Mouse (Mus musculus) C2C12 (cell line): ENCODE results near the gene Tnrc6c. TPM values are rescaled to one million over a fixed set of nuclear protein-coding genes. Genes with fewer than 3 reads are reported as not detected.

Experiments
- H3K27me3 ChIP-seq: one replicate; pipeline ENCODE4 v1.6.1; 2011; ENCODE audit not compliant: control insufficient read depth, insufficient read depth, insufficient read length
- H3K36me3 ChIP-seq: one replicate; pipeline ENCODE4 v1.6.1; 2011; ENCODE audit not compliant: control insufficient read depth, insufficient read depth
- H3K4me3 ChIP-seq: one replicate; pipeline ENCODE4 v1.5.1; 2011; ENCODE audit warnings: mild to moderate bottlenecking, control low read depth; ENCODE audit not compliant: poor library complexity, insufficient read depth, severe bottlenecking
- H3K79me2 ChIP-seq: one replicate; pipeline ENCODE4 v1.6.1; 2011; ENCODE audit not compliant: control insufficient read depth, insufficient read depth
- H3K79me3 ChIP-seq: one replicate; pipeline ENCODE4 v1.6.1; 2011; ENCODE audit warnings: low read depth, control low read depth
- H3ac ChIP-seq: one replicate; pipeline ENCODE3; 2011; ENCODE audit warnings: low read depth; ENCODE audit not compliant: control insufficient read depth, insufficient read length
- CEBPB ChIP-seq: IDR thresholded peaks from one replicate; pipeline ENCODE4 v1.6.1; 2011; ENCODE audit warnings: low read depth, mild to moderate bottlenecking, control low read depth, moderate library complexity
- CTCF ChIP-seq: IDR thresholded peaks from one replicate; pipeline ENCODE4 v1.5.1; 2011; ENCODE audit not compliant: control insufficient read depth, insufficient read depth, insufficient read length
- FOSL1 ChIP-seq: IDR thresholded peaks from one replicate; pipeline ENCODE4 v1.8.0; 2011; ENCODE audit warnings: mild to moderate bottlenecking, low read length; ENCODE audit not compliant: poor library complexity, insufficient read depth, severe bottlenecking
- MAX ChIP-seq: IDR thresholded peaks from one replicate; pipeline ENCODE4 v1.6.1; 2011; ENCODE audit warnings: mild to moderate bottlenecking, control low read depth
- MYOD1 ChIP-seq: IDR thresholded peaks from one replicate; pipeline ENCODE4 v1.6.1; 2011; ENCODE audit warnings: low read depth; ENCODE audit not compliant: control insufficient read depth, insufficient read length
- MYOG ChIP-seq: IDR thresholded peaks from one replicate; pipeline ENCODE4 v1.6.1; 2011; ENCODE audit not compliant: control insufficient read depth, insufficient read length; ENCODE audit errors: extremely low read depth
- USF1 ChIP-seq: IDR thresholded peaks from one replicate; pipeline ENCODE4 v1.6.1; 2011; ENCODE audit warnings: low read depth, mild to moderate bottlenecking, control low read depth, moderate library complexity
- polyA plus RNA-seq: library from polyadenylated mRNA; unstranded; fragments of >200 nt; fragmentation: generic; extraction: Trizol; gene quantifications from one replicate; pipeline ENCODE4 v1.2.1, GENCODE M21; 2012; ENCODE audit warnings: missing spikeins

Tnrc6c gene
- polyA plus RNA-seq, 1 experiment = 6.3 TPM

DNA sequence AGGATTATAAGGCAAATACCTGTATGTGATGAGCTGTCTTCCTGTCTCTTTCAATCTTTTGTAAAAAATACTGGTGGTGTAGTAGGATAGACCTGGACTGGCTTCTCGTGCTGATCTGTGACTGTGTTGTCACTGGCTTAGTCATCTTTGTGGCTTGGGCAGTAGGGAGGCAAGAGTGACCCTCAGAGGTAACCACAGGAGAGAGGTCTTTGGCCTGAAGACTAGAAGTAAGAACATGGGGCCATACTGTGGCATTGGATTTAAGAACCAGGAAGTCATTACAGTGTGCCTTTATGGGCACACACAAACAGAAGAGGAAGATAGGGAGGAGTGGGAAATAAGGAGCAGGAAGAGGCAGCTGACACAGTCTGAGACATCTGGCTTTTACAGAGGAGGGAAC, 58.0 kb downstream of the Tnrc6c start:
- Histone ChIP-seq H3K27me3 (no peaks in the 10 kb centered on the region), H3K4me3 (no peak overlapping the region), H3K36me3 (peaks cover 30% of the 10 kb centered on the region), H3K79me3 (no peaks in the 10 kb centered on the region), H3K79me2 (no peaks in the 10 kb centered on the region), H3ac (no peak overlapping the region)
- TF ChIP-seq FOSL1 = no peak
- TF ChIP-seq MYOD1 = no peak
- no peak for TF ChIP-seq CEBPB
- no peak for TF ChIP-seq CTCF

DNA sequence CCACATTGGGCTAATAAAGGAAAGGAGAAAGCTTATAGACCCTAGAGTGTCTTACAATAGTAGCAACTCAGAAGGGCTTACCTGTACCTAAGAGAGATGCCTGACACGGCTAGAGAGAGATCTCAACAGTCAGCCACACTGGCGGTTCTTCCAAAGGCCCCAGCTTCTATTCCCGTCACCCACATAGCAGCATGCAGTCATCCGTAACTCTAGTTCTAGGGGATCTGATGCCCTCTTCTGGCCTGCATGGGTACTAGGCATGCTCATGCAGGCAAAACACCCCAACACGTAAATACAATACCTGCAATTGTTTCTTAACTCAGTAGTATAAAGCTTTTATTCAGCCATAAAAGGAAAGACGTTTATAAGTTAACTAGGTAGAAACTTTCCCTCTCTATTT, 59.3 kb downstream of the Tnrc6c start:
- no peak overlapping the region for H3K4me3 ChIP-seq
- no peak overlapping the region for H3ac ChIP-seq
- no peaks in the 10 kb centered on the region for H3K27me3 ChIP-seq
- no peaks in the 10 kb centered on the region for H3K79me3 ChIP-seq
- H3K79me2 ChIP-seq = no peaks in the 10 kb centered on the region
- TF ChIP-seq USF1 (no peak), MAX (no peak), FOSL1 (no peak), MYOD1 (no peak), MYOG (no peak), CEBPB (no peak), CTCF (no peak)
- peaks cover 38% of the 10 kb centered on the region for H3K36me3 ChIP-seq

DNA sequence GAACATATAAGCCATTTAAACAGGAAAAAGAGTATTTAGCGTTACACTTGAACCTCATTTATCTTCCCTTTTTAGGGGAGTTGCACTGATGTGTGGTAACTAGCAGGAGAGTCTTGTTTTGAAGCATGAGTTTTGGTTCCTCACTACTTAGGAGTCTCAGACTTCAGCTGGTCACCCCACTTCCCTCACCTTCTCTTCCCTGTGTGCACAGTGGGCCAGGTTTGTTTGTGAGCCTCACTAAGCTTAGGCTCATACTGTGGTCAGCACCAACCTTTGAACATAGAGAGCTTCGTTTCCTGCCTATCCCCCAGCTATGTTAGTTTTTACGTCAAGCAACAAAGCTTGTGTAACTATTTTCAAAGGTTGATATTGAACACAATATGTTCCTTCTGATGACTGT, 64.7 kb downstream of the Tnrc6c start:
- no peak overlapping the region for H3K4me3 ChIP-seq
- peaks cover 61% of the 10 kb centered on the region for H3K36me3 ChIP-seq
- no peaks in the 10 kb centered on the region for H3K79me2 ChIP-seq
- H3K79me3 ChIP-seq = no peaks in the 10 kb centered on the region
- no peak overlapping the region for H3ac ChIP-seq
- TF ChIP-seq MYOG (no peak), FOSL1 (no peak), USF1 (no peak), MAX (no peak), MYOD1 (no peak), CEBPB (no peak), CTCF (no peak)
- H3K27me3 ChIP-seq = no peaks in the 10 kb centered on the region

DNA sequence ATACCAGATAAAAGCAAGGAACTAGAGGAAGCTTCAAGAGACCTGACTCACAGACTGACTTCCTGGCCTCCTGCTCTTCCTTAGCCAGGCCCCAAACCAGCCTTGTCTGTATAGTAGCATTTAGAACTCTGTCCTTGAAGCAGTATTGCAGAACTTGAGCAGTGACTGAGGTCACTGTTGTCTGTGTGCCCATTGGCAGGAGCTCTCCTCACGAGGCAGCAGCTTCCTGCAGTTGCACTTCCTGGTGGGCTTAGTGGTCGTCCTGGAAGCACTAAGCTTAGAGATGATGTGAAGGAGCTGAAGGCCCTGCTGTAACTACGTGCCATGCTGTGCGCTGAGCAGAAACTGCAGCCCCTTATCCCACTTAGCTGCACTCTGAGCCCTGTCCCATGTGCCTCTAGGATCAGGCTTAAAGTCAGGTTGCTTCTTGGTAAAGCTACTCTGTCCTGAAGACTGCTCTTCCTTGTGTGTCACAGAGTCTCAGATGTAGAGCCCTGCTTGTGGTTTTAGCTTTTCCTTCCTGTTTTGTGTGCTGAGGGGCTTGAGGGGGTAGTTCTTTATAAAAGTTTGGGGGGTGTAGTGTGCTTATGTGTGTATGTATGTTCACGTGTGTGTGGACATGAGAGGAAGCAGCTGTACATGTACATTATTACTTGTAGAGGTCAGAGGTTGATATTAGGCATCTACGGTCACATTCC, 70.7 kb downstream of the Tnrc6c start:
- no peaks in the 10 kb centered on the region for H3K27me3 ChIP-seq
- no peak for TF ChIP-seq FOSL1
- no peak for TF ChIP-seq CEBPB
- TF ChIP-seq CTCF = no peak
- TF ChIP-seq MYOD1 = no peak
- no peak for TF ChIP-seq MAX
- no peak for TF ChIP-seq MYOG
- H3K79me3 ChIP-seq = no peaks in the 10 kb centered on the region
- H3K79me2 ChIP-seq = no peaks in the 10 kb centered on the region
- no peak overlapping the region for H3K4me3 ChIP-seq
- peaks cover 27% of the 10 kb centered on the region for H3K36me3 ChIP-seq
- H3ac ChIP-seq = no peak overlapping the region

DNA sequence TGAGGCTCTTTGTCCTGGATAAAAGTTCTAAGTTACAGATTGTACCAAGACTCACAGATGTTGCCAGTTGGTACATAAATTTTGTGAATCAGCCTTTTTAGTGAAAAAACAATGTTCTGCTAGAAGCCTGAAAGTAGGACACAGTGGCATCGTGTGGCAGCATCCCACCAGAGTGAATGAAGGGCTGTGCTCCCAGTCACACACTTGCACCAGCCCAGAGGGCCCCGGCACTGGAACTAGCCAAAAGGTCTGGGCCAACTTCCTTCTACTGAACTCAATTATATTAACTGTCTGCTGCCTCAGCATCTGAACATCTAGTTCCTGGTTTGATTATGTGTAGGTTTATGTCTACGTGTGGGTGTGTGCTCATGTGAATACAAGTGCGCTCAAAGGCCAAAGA, 72.9 kb downstream of the Tnrc6c start:
- Histone ChIP-seq H3ac (no peak overlapping the region), H3K79me3 (no peaks in the 10 kb centered on the region), H3K4me3 (no peak overlapping the region), H3K27me3 (no peaks in the 10 kb centered on the region), H3K36me3 (peaks cover 5% of the 10 kb centered on the region), H3K79me2 (no peaks in the 10 kb centered on the region)
- TF ChIP-seq MAX (no peak), USF1 (no peak), MYOG (no peak), CEBPB (no peak), MYOD1 (no peak), CTCF (no peak), FOSL1 (no peak)

GRCm38 (mm10) chr11:117728245-117728644, 74.2 kb downstream of the Tnrc6c start:
- no peaks in the 10 kb centered on the region for H3K79me3 ChIP-seq
- H3K4me3 ChIP-seq = no peak overlapping the region
- H3K79me2 ChIP-seq = no peaks in the 10 kb centered on the region
- TF ChIP-seq USF1 = no peak
- TF ChIP-seq CEBPB = no peak
- TF ChIP-seq MYOG = no peak
- TF ChIP-seq CTCF = no peak
- TF ChIP-seq MAX = no peak
- no peak for TF ChIP-seq FOSL1
- TF ChIP-seq MYOD1 = no peak
- no peak overlapping the region for H3ac ChIP-seq
- no peaks in the 10 kb centered on the region for H3K27me3 ChIP-seq
- H3K36me3 ChIP-seq = no peaks in the 10 kb centered on the region
